Mouse (Mus musculus) limb, embryonic 13.5 days (tissue): ENCODE measurements around the gene Ttc16. TPM values are rescaled to one million over a fixed set of nuclear protein-coding genes. Genes with fewer than 3 reads are reported as not detected.

Source experiments
- ATAC-seq: fragments of 200-750 bp; cut with Nextera tagmentation; 2 replicates; pipeline ENCODE4 v1.8.0; 2017; ENCODE audit warnings: low read depth, moderate number of reproducible peaks, moderate TSS enrichment; ENCODE audit not compliant: low FRiP score
- H3K27ac ChIP-seq: fragments of 300-500 bp; sonication (generic); 2 replicates; pipeline ENCODE4 v1.5.1; 2015; ENCODE audit warnings: inconsistent platforms, mild to moderate bottlenecking, moderate library complexity
- H3K27me3 ChIP-seq: fragments of 300-500 bp; sonication (generic); 2 replicates; pipeline ENCODE4 v1.6.1; 2015; ENCODE audit warnings: mild to moderate bottlenecking, inconsistent platforms
- H3K36me3 ChIP-seq: fragments of 300-500 bp; sonication (generic); 2 replicates; pipeline ENCODE4 v1.6.1; 2015; ENCODE audit warnings: inconsistent platforms, mild to moderate bottlenecking, moderate library complexity
- H3K4me1 ChIP-seq: fragments of 300-500 bp; sonication (generic); 2 replicates; pipeline ENCODE4 v1.6.1; 2015; ENCODE audit warnings: inconsistent platforms
- H3K4me2 ChIP-seq: fragments of 300-500 bp; sonication (generic); replicated peaks from 2 replicates; pipeline ENCODE4 v1.6.1; 2015; ENCODE audit warnings: inconsistent platforms, mild to moderate bottlenecking, moderate library complexity
- H3K4me3 ChIP-seq: fragments of 300-500 bp; sonication (generic); 2 replicates; pipeline ENCODE4 v1.5.1; 2015; ENCODE audit warnings: moderate library complexity, mild to moderate bottlenecking, inconsistent platforms
- H3K9ac ChIP-seq: fragments of 300-500 bp; sonication (generic); 2 replicates; pipeline ENCODE4 v1.6.1; 2015; ENCODE audit warnings: mild to moderate bottlenecking, inconsistent platforms
- H3K9me3 ChIP-seq: fragments of 300-500 bp; sonication (generic); 2 replicates; pipeline ENCODE4 v1.6.1; 2016; ENCODE audit warnings: inconsistent platforms
- WGBS: fragments of 180-500 bp; shearing (Covaris S2); methylation state at CpG from one replicate; pipeline ENCODE4 v1.1.7; 2015; 5-methylcytosine and 5-hydroxymethylcytosine counted together
- polyA plus RNA-seq: library from polyadenylated mRNA; unstranded; fragments of >200 nt; fragmentation: Nextera tagmentation; extraction: Ambion mirVana; gene quantifications from 2 replicates; pipeline ENCODE4 v1.2.1, GENCODE M21; 2015

Gene Ttc16
- polyA plus RNA-seq, 1 experiment from 2014 or later = 0.61 TPM

- WGBS = 88% methylated on average over 6 of the region's 6 CpGs
- H3K4me2 ChIP-seq = no peak overlapping the region
- peaks cover 12% of the 10 kb centered on the region for H3K4me1 ChIP-seq
- no peaks in the 10 kb centered on the region for H3K36me3 ChIP-seq
- H3K27ac ChIP-seq = no peak overlapping the region
- H3K4me3 ChIP-seq = no peak overlapping the region
- no peaks in the 10 kb centered on the region for H3K9me3 ChIP-seq
- ATAC-seq = no peak
- no peak overlapping the region for H3K9ac ChIP-seq
- H3K27me3 ChIP-seq = peaks cover 7% of the 10 kb centered on the region
Observed at GRCm38 (mm10) chr2:32778081-32778480, 2.6 kb upstream of the Ttc16 start.

DNA sequence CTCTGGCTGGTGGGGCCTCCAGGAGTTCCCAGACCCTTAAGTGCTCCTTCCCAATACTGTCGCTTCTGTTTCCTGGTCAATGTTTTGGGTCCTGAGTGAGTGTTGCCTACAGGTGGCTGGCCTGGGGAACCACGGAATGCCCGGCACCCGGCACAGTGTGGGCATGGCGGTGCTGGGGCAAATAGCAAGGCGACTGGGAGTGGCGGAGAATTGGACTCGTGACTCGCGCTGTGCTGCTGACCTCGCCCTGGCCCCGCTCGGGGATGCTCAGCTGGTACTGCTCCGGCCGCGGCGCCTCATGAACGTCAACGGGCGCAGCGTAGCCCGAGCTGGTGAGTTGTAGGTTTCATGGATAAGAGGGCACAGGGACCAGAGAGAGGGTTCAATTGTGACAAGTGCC is 759 bp upstream of the Ttc16 start:
- peak overlapping the region; percentile 80 for H3K4me2 ChIP-seq
- no peaks in the 10 kb centered on the region for H3K9me3 ChIP-seq
- ATAC-seq = no peak
- H3K36me3 ChIP-seq = no peaks in the 10 kb centered on the region
- WGBS = 20% methylated on average over 22 of the region's 22 CpGs
- H3K9ac ChIP-seq = peak overlapping the region; percentile 62
- H3K27ac ChIP-seq = no peak overlapping the region
- H3K4me3 ChIP-seq = peak overlapping the region; percentile 56
- peaks cover 7% of the 10 kb centered on the region for H3K27me3 ChIP-seq
- H3K4me1 ChIP-seq = peaks cover 12% of the 10 kb centered on the region

DNA sequence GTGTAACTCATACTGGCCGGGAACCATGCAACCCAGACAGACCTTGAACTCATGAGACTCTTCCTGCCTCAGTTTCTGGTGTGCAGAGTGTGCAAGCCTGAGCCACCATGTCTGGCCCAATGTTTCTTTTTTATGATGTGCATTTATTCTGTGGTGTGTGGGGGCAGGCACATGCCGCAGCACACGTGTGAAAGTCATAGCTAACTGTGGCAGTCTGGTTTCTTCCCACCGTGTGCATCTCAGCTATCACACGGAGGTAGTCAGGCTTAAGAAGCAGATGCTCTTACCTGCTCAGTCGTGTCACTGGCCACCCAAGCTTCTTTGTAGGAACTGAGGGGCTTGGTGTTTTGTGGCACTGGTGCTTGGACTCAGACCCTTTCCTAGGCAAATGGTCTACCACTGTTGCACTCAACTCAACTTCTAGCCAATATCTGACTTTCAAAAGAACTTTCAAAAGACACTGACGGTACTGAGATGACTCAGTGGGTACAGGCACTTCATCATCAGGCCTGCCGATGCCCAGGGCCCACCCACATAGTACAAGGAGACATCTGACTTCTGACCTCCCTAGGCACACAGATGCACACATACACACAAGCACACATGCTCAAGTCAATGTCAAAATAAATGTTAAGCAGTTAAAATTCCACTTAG is 2.7 kb downstream of the Ttc16 start:
- no peak for ATAC-seq
- H3K27me3 ChIP-seq = peaks cover 7% of the 10 kb centered on the region
- WGBS = 78% methylated on average over 8 of the region's 8 CpGs

DNA sequence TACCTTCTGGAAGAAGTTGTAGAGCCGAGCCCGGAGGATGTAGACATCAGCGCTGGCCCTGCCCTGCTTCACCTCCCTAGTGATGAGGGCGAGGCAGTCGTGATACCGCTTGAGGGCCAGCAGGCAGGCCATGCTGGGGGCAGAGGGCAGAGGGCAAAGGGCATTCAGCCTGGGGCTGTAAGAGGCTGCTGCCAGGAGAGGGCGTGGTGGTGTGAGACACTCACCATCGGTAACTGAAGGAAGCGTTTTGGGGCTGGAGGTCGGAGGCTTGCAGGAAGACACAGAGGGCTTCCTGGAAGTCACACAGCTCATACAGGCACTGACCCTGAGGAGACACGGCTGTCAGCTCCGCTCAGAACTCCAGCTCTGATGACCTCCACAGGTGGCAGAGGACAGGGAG is 3.5 kb downstream of the Ttc16 start:
- Histone ChIP-seq H3K27me3 (peaks cover 7% of the 10 kb centered on the region), H3K9ac (no peak overlapping the region), H3K36me3 (no peaks in the 10 kb centered on the region), H3K4me2 (no peak overlapping the region), H3K4me1 (peaks cover 16% of the 10 kb centered on the region), H3K4me3 (no peak overlapping the region), H3K9me3 (no peaks in the 10 kb centered on the region), H3K27ac (no peak overlapping the region)
- no peak for ATAC-seq
- 25% methylated on average over 12 of the region's 12 CpGs for WGBS

More for the DNA sequence above, 2.7 kb downstream of the Ttc16 start:
- Histone ChIP-seq H3K4me1 (peaks cover 12% of the 10 kb centered on the region), H3K9me3 (no peaks in the 10 kb centered on the region), H3K27ac (no peak overlapping the region), H3K4me2 (no peak overlapping the region), H3K9ac (no peak overlapping the region), H3K4me3 (no peak overlapping the region), H3K36me3 (no peaks in the 10 kb centered on the region)

DNA sequence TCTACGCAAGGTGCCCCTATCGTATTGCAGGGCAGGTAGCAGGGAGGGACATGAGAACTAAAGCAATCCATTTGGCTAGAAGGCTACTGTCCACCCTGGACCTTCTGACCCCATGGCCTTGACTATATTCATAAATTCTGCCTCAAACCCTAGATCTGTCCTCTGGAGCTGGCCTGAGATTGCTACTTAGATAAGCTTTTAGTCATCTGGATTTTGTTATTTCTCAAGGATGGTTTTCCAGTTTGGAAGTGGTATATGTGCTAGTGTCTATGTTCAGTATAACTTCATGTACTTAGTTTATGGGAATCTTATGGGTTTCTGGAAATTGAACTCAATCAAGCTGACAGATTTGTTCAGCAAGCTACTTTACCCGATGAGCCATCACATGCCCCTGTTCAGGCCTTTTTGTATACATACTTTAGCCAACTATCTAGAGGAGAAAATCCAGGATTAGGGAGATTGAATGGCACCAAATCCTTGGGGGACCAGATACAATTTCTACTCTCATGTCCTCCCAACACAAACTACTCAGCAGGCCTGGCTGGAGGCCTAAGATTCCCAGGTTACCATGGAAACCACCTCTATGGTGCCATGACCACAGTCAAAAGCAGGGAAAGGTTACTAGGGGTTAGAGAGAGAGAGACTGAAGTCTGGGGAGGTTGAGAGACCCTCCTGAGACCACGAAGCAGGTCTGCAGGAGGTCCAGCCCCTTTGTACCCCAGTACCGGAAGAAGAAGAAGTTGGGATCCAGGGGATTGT is 5.9 kb downstream of the Ttc16 start:
- Histone ChIP-seq H3K9me3 (no peaks in the 10 kb centered on the region), H3K36me3 (no peaks in the 10 kb centered on the region), H3K27ac (no peak overlapping the region), H3K4me2 (no peak overlapping the region), H3K4me1 (peaks cover 5% of the 10 kb centered on the region; the same call in 1 of the 2 replicates), H3K9ac (no peak overlapping the region), H3K27me3 (no peaks in the 10 kb centered on the region), H3K4me3 (no peak overlapping the region)
- WGBS = 86% methylated on average over 5 of the region's 5 CpGs
- no peak for ATAC-seq

DNA sequence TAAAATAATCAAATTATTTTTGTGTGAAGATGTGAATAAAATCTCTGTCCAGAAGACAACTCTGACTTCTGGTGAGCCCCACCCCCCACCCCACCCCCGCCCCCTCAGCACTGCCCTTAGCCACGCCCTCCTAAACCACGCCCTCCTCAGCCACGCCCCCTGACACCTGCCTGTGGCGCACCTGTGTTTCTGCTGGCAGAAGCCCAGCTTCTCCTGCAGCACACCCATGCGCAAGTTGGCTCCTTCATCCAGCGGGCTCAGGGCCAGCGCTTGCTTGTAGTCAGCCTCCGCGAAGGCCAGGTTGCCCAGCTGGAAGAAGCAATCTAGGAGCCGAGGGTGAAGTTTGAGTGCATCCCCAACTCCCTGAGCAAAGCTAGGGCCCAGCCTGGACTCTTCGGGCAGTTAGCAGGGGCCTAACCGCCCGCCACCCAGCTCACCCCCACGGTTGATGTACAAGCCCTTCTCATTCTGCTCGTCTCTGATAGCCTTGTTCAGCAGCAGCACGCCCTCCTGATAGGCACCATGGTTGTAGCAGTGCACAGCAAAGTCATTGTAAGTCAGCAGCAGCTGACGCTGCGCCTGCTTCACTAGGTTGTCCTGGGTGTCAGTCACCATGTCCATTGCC is 6.7 kb downstream of the Ttc16 start:
- Histone ChIP-seq H3K27me3 (no peaks in the 10 kb centered on the region), H3K4me3 (no peak overlapping the region), H3K9me3 (no peaks in the 10 kb centered on the region), H3K36me3 (no peaks in the 10 kb centered on the region), H3K4me2 (no peak overlapping the region), H3K4me1 (peaks cover 5% of the 10 kb centered on the region; the same call in 1 of the 2 replicates), H3K9ac (no peak overlapping the region), H3K27ac (no peak overlapping the region)
- 48% methylated on average over 19 of the region's 19 CpGs for WGBS
- no peak for ATAC-seq

DNA sequence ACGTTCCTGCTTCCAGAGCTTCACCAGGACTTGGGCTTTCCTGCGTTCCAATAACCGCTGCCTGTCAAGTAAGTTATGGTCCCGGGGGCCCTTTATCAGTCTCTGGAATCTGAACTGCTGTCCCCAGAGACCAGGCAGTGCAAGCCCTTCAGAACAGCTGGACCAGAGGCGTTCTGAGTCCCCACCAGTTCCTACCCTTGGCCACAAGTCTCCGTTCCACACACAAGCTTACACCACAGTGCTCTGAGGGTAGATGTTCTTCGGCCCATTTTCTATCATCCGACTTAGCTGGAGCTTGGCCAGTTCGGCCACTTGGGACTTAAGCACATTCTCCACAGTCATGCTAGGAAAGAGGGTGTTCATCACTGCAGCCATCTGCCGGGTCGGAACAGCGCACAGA is 8.2 kb downstream of the Ttc16 start:
- H3K9ac ChIP-seq = no peak overlapping the region
- H3K4me3 ChIP-seq = no peak overlapping the region
- ATAC-seq = no peak
- H3K9me3 ChIP-seq = no peaks in the 10 kb centered on the region
- no peak overlapping the region for H3K4me2 ChIP-seq
- H3K27ac ChIP-seq = no peak overlapping the region
- WGBS = 72% methylated on average over 12 of the region's 12 CpGs
- H3K27me3 ChIP-seq = no peaks in the 10 kb centered on the region
- peaks cover 12% of the 10 kb centered on the region for H3K36me3 ChIP-seq
- peaks cover 5% of the 10 kb centered on the region; the same call in 1 of the 2 replicates for H3K4me1 ChIP-seq

GRCm38 (mm10) chr2:32763353-32763752 is 12.1 kb downstream of the Ttc16 start:
- no peaks in the 10 kb centered on the region for H3K9me3 ChIP-seq
- H3K27ac ChIP-seq = no peak overlapping the region
- H3K4me3 ChIP-seq = no peak overlapping the region
- H3K27me3 ChIP-seq = no peaks in the 10 kb centered on the region
- no peak overlapping the region for H3K9ac ChIP-seq
- H3K36me3 ChIP-seq = peaks cover 40% of the 10 kb centered on the region
- ATAC-seq = no peak
- no peak overlapping the region for H3K4me2 ChIP-seq
- peaks cover 10% of the 10 kb centered on the region for H3K4me1 ChIP-seq
- WGBS = 82% methylated on average over 3 of the region's 3 CpGs

DNA sequence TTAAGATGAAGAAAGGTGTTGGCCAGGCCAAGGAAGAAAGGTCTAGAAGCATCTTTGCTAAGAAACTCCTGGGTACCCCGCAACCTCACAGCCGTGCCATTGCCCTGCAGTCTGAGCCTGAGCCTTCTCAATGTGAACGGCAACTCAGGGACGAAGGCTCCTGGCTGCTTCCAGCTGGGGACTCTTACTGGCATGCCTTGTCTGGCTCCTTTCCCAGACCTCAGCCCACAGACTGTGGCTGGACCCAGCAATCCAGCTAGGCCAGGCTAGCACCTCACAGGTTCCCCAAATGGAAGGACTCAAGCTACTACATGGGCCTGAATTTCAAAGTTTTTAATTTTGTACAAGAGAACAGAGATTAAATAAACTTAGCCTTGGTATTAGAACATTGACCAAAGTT is 13.6 kb downstream of the Ttc16 start:
- Histone ChIP-seq H3K4me2 (no peak overlapping the region), H3K36me3 (peaks cover 40% of the 10 kb centered on the region), H3K9ac (no peak overlapping the region), H3K4me3 (no peak overlapping the region), H3K27me3 (no peaks in the 10 kb centered on the region), H3K27ac (no peak overlapping the region), H3K9me3 (no peaks in the 10 kb centered on the region), H3K4me1 (peaks cover 13% of the 10 kb centered on the region)
- 96% methylated on average over 4 of the region's 4 CpGs for WGBS
- ATAC-seq = no peak

GRCm38 (mm10) chr2:32761361-32761760 is 14.1 kb downstream of the Ttc16 start:
- no peaks in the 10 kb centered on the region for H3K27me3 ChIP-seq
- H3K36me3 ChIP-seq = peaks cover 40% of the 10 kb centered on the region
- WGBS = 85% methylated on average over 14 of the region's 14 CpGs
- H3K4me1 ChIP-seq = peaks cover 12% of the 10 kb centered on the region
- no peak overlapping the region for H3K9ac ChIP-seq
- no peaks in the 10 kb centered on the region for H3K9me3 ChIP-seq
- ATAC-seq = no peak
- no peak overlapping the region for H3K4me2 ChIP-seq
- no peak overlapping the region for H3K4me3 ChIP-seq
- H3K27ac ChIP-seq = no peak overlapping the region

DNA sequence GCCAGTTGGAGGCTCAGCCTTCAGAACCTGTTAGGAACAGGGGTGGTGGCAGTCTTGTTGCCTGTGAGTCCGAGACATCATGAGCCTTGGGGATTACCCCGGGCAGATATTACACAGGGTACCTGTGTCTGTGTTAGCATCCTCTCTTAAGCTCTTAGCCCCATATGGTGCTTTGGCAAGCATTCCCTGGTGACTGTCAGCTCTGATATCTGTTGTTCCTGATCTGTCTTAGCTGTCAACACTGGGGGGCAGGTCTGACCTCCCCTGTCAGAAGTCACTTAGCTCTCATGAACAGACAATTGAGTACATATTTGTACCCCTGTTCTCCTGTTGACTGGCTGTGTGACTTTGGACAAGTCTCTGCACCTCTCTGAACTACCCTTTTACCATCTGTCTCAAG is 16.4 kb downstream of the Ttc16 start:
- Histone ChIP-seq H3K9ac (peak overlapping the region; percentile 45), H3K27ac (no peak overlapping the region), H3K9me3 (no peaks in the 10 kb centered on the region), H3K4me3 (no peak overlapping the region), H3K4me1 (peaks cover 12% of the 10 kb centered on the region), H3K36me3 (peaks cover 48% of the 10 kb centered on the region), H3K27me3 (no peaks in the 10 kb centered on the region), H3K4me2 (no peak overlapping the region)
- ATAC-seq = no peak
- WGBS = 82% methylated on average over 2 of the region's 2 CpGs

DNA sequence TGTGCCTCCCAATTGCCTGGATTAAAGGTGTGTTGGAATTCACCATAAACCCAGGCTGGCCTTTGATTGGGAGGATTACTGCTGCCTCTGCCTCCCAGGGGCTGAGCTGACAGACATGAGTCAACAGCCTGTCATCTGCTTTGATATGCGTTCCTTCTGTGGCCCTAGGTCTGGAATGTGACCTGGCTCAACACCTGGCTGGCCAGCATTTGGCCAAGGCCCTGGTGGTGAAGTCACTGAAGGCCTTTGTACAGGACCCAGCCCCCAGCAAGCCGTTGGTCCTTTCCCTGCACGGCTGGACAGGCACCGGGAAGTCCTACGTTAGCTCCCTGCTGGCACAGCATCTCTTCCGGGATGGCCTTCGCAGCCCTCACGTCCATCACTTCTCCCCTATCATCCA is 16.9 kb downstream of the Ttc16 start:
- Histone ChIP-seq H3K27ac (no peak overlapping the region), H3K27me3 (no peaks in the 10 kb centered on the region), H3K36me3 (peaks cover 48% of the 10 kb centered on the region), H3K4me2 (no peak overlapping the region), H3K4me3 (no peak overlapping the region), H3K9ac (peak overlapping the region; percentile 45), H3K9me3 (no peaks in the 10 kb centered on the region), H3K4me1 (peaks cover 12% of the 10 kb centered on the region)
- no peak for ATAC-seq
- WGBS = 73% methylated on average over 8 of the region's 8 CpGs
